Mouse (Mus musculus) hindbrain, embryonic 12.5 days (tissue): ENCODE data around the gene Lsm7. TPM values are rescaled to one million over a fixed set of nuclear protein-coding genes. Genes with fewer than 3 reads are reported as not detected.
"Not testable (repeated sequence)": the region's sequence is repeated elsewhere in the genome, so short reads cannot be mapped to it uniquely, and the experiment has no call there.

Experiments
- ATAC-seq: fragments of 200-750 bp; cut with Nextera tagmentation; 2 replicates; pipeline ENCODE4 v1.8.0; 2017; ENCODE audit warnings: moderate TSS enrichment; ENCODE audit not compliant: low FRiP score
- H3K27ac ChIP-seq: fragments of 300-500 bp; sonication (generic); 2 replicates; pipeline ENCODE4 v1.5.1; 2016; ENCODE audit warnings: mild to moderate bottlenecking
- H3K27me3 ChIP-seq: fragments of 300-500 bp; sonication (generic); 2 replicates; pipeline ENCODE4 v1.6.1; 2016; ENCODE audit warnings: mild to moderate bottlenecking
- H3K36me3 ChIP-seq: fragments of 300-500 bp; sonication (generic); 2 replicates; pipeline ENCODE4 v1.6.1; 2016; ENCODE audit warnings: mild to moderate bottlenecking
- H3K4me1 ChIP-seq: fragments of 300-500 bp; sonication (generic); 2 replicates; pipeline ENCODE4 v1.6.1; 2016
- H3K4me2 ChIP-seq: fragments of 300-500 bp; sonication (generic); replicated peaks from 2 replicates; pipeline ENCODE4 v1.6.1; 2016; ENCODE audit warnings: mild to moderate bottlenecking
- H3K4me3 ChIP-seq: fragments of 300-500 bp; sonication (generic); 2 replicates; pipeline ENCODE4 v1.5.1; 2016; ENCODE audit warnings: mild to moderate bottlenecking
- H3K9ac ChIP-seq: fragments of 300-500 bp; sonication (generic); 2 replicates; pipeline ENCODE4 v1.6.1; 2016; ENCODE audit warnings: mild to moderate bottlenecking, moderate library complexity
- H3K9me3 ChIP-seq: fragments of 300-500 bp; sonication (generic); replicated peaks from 2 replicates; pipeline ENCODE4 v1.6.1; 2016; ENCODE audit warnings: mild to moderate bottlenecking
- WGBS: fragments of 180-500 bp; shearing (Covaris S2); methylation state at CpG from one replicate; pipeline ENCODE4 v1.1.7; 2016; 5-methylcytosine and 5-hydroxymethylcytosine counted together
- polyA plus RNA-seq: library from polyadenylated mRNA; unstranded; fragments of >200 nt; fragmentation: Nextera tagmentation; extraction: Ambion mirVana; gene quantifications from 2 replicates; pipeline ENCODE4 v1.2.1, GENCODE M21; 2016

The Lsm7 gene
- polyA plus RNA-seq, 1 experiment from 2014 or later: 250 TPM

DNA sequence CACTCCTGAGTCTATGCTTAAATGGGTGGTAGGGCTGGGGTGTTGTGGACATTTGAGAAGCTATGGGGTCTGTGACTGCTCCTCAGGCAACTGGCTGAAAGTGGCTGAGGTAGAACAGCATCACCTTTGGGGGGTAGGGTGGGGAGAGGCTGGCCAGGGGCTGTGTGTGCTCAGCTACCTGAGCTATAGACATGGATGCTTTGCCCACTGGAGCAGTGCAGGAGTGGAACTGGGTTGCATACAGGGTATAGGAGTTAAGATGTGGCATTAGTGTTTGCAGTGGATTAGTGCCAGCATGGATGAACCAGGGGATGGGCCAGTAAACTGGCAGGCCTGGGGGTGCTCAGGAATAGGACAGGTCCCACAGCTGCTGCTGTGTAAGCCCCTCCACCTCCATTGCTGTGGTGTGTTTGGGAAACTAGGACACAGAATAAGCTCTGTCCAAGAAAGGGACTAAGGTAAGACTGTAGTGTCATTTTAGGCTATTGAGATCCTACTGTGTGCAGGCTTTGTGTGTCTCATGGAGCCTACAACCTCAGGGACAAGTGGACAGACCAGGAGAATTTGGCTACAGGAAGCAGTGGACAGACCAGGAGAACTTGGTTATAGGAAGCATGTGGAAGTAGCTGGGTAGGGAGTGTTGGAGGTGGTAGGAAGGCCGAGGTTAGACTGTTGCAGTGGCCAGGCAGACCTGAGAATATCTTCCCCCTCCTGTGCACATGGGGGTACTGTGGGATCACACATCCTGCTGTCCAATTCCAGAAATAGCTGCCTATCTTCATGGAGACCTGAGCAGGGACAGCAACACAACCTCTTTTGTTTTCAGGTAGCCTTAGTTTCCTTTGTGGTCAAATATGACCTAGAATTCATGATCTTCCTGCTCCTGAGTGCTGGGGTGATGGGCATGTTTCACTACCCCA is 25.4 kb downstream of the Lsm7 start:
- H3K27me3 ChIP-seq: peaks cover 17% of the 10 kb centered on the region
- no peak overlapping the region for H3K4me3 ChIP-seq
- H3K36me3 ChIP-seq: peaks cover 22% of the 10 kb centered on the region
- H3K4me1 ChIP-seq: peaks cover 40% of the 10 kb centered on the region
- no peak overlapping the region for H3K27ac ChIP-seq
- H3K4me2 ChIP-seq: no peak overlapping the region
- no peaks in the 10 kb centered on the region for H3K9me3 ChIP-seq
- no peak for ATAC-seq
- 65% methylated on average over 1 of the region's 1 CpGs for WGBS
- H3K9ac ChIP-seq: no peak overlapping the region

DNA sequence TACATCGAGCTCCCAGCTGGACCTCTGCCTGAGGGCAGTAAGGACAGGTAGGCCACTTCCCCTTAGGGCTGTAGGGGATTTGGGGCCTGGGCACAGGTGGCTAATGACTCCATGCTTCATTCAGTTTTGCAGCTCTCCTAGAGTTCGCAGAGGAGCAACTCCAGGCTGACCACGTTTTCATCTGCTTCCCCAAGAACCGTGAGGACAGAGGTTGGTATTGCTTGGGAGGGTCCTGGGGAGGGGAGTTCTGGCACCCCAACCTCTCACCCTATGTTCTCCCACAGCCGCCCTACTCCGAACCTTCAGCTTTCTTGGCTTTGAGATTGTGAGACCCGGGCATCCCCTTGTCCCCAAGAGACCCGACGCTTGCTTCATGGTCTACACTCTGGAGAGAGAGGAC is 26.4 kb downstream of the Lsm7 start:
- H3K27me3 ChIP-seq, H3K4me3 ChIP-seq, H3K9me3 ChIP-seq, ATAC-seq, H3K27ac ChIP-seq: not testable (repeated sequence)
- Histone ChIP-seq H3K4me2 (peak overlapping the region; percentile 87), H3K36me3 (peaks cover 22% of the 10 kb centered on the region), H3K4me1 (peaks cover 40% of the 10 kb centered on the region), H3K9ac (peak overlapping the region; percentile 92; the same call in 1 of the 2 replicates)
- 88% methylated on average over 8 of the region's 9 CpGs for WGBS

DNA sequence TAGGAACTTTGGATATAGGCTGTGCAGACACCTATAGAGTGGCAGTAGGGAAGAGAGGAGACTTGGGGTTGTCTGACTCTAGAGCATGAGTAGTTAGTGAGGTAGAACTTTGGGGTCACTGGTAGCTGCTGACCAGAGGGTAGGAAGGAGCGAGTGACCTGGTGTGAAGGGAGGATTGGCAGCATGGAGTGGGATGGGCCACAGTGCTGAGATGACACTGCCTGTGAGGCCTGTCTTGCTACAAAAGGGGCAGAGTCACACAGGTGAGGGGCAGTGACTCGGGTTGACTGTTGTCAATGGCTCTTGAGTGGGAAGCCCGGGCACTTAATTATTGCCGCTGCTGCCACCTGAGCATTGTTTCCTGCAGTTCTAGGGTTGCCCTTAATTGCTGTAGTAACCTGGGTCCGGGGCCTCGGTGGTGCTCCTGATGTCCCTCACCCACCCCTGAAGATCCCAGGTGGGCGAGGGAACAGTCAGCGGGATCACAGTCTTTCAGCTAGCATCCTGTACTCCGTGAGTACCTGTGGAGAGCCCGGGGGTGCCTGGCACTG is 27.1 kb downstream of the Lsm7 start:
- peak overlapping the region; percentile 87 for H3K4me2 ChIP-seq
- H3K4me3 ChIP-seq: peak overlapping the region; percentile 86
- no peak for ATAC-seq
- H3K36me3 ChIP-seq: peaks cover 22% of the 10 kb centered on the region
- H3K9ac ChIP-seq: peak overlapping the region; percentile 92
- H3K4me1 ChIP-seq: peaks cover 40% of the 10 kb centered on the region
- H3K9me3 ChIP-seq: no peaks in the 10 kb centered on the region
- no peak overlapping the region for H3K27ac ChIP-seq
- WGBS: 85% methylated on average over 10 of the region's 10 CpGs
- H3K27me3 ChIP-seq: peaks cover under 1% of the 10 kb centered on the region; the same call in 1 of the 2 replicates

DNA sequence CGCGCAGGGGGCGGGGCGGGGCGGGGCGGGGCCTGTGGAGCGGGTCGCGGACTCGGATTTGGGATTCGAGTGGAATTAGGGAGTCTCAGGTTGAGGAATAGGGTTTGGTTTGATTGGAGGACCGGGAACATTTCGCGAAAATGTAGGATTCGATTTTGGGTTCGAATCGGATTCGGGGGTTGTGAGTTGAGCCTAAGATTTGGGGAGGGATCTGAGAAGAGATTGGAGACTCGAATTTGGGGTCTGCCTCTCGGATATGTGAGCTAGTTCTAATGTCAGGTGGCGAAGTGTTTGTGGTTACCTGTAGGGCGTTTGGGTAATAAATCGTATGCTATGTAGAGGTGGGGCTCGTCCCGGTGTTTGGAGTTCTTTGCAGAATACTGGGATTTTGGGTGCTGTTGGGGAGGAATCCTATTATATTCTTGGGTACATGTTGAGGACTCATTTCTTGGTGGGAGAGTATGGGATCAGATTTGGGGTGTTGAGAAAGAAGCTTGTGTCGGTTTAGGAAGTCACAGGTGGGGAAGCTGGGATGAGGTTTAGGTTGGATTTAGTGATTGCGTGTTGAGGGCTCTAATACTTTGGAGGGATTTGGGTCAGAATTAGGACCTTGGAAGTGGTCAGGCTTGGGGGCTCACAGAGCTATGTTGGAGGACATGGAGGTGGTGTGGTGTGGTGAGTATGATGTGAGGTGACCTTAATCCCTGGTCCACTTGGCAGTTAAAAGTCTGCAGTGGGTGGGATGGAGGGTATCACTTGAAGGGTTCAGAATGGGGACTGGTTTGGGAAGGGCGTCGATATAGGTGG is 27.7 kb downstream of the Lsm7 start:
- 9% methylated on average over 28 of the region's 29 CpGs for WGBS
- H3K36me3 ChIP-seq: peaks cover 22% of the 10 kb centered on the region
- peak overlapping the region; percentile 86 for H3K4me3 ChIP-seq
- no peaks in the 10 kb centered on the region for H3K27me3 ChIP-seq
- ATAC-seq: no peak
- H3K4me1 ChIP-seq: peaks cover 37% of the 10 kb centered on the region
- peak overlapping the region; percentile 92 for H3K9ac ChIP-seq
- peak overlapping the region; percentile 87 for H3K4me2 ChIP-seq
- H3K27ac ChIP-seq: peak overlapping the region; percentile 91
- H3K9me3 ChIP-seq: no peaks in the 10 kb centered on the region

GRCm38 (mm10) chr10:80826151-80827062 is 28.6 kb downstream of the Lsm7 start, which contains the start of gene Oaz1:
Oaz1 (plus strand) TSS chr10:80826656.
- no peaks in the 10 kb centered on the region for H3K9me3 ChIP-seq
- under 1% methylated on average over 81 of the region's 82 CpGs for WGBS
- peak within 1 kb of the TSS; percentile 87 for H3K4me2 ChIP-seq
- H3K4me3 ChIP-seq: peak within 1 kb of the TSS; percentile 86
- peaks cover 22% of the 10 kb centered on the region for H3K36me3 ChIP-seq
- H3K9ac ChIP-seq: peak within 1 kb of the TSS; percentile 92
- peak; percentile 98 for ATAC-seq
- peaks cover 37% of the 10 kb centered on the region for H3K4me1 ChIP-seq
- no peaks in the 10 kb centered on the region for H3K27me3 ChIP-seq
- peak within 1 kb of the TSS; percentile 91 for H3K27ac ChIP-seq

DNA sequence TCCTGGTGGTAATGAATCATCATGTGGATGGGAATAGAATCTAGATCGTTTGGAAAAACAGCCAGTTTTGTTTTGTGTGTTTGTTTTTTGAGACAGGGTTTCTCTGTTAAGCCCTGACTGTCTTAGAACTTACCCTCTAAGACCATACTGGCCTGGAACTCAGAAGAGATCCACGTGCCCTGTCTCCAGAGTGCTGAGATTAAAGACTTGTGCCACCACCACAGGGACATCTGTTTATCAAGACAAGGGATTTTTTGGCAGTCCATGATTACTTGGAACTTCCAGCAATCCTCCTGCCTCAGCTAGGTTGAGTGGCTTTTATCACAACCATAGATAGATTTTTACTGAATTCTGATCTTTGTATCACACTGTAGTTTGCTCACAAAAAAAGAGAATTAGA is 30.2 kb downstream of the Lsm7 start:
- H3K4me2 ChIP-seq: no peak overlapping the region
- no peak overlapping the region for H3K9ac ChIP-seq
- H3K4me3 ChIP-seq: no peak overlapping the region
- no peaks in the 10 kb centered on the region for H3K27me3 ChIP-seq
- whole genome bisulfite sequencing: 81% methylated on average over 2 of the region's 2 CpGs
- H3K36me3 ChIP-seq: peaks cover 11% of the 10 kb centered on the region
- H3K4me1 ChIP-seq: peaks cover 22% of the 10 kb centered on the region
- ATAC-seq: no peak
- no peak overlapping the region for H3K27ac ChIP-seq
- H3K9me3 ChIP-seq: no peaks in the 10 kb centered on the region

GRCm38 (mm10) chr10:80823847-80824643 is 31.0 kb downstream of the Lsm7 start:
- H3K27ac ChIP-seq: no peak overlapping the region
- no peak overlapping the region for H3K9ac ChIP-seq
- 64% methylated on average over 8 of the region's 8 CpGs for whole genome bisulfite sequencing
- H3K36me3 ChIP-seq: peaks cover 4% of the 10 kb centered on the region
- H3K4me2 ChIP-seq: no peak overlapping the region
- no peak overlapping the region for H3K4me3 ChIP-seq
- H3K4me1 ChIP-seq: peaks cover 15% of the 10 kb centered on the region
- no peaks in the 10 kb centered on the region for H3K9me3 ChIP-seq
- no peaks in the 10 kb centered on the region for H3K27me3 ChIP-seq
- no peak for ATAC-seq

GRCm38 (mm10) chr10:80823316-80823715 is 31.7 kb downstream of the Lsm7 start:
- Histone ChIP-seq H3K4me2 (no peak overlapping the region), H3K9ac (no peak overlapping the region), H3K4me1 (peaks cover 11% of the 10 kb centered on the region), H3K27me3 (no peaks in the 10 kb centered on the region), H3K36me3 (no peaks in the 10 kb centered on the region), H3K9me3 (no peaks in the 10 kb centered on the region), H3K4me3 (no peak overlapping the region), H3K27ac (no peak overlapping the region)
- ATAC-seq: no peak
- 97% methylated on average over 1 of the region's 1 CpGs for WGBS

- no peaks in the 10 kb centered on the region for H3K9me3 ChIP-seq
- ATAC-seq: no peak
- H3K4me1 ChIP-seq: peaks cover 4% of the 10 kb centered on the region
- H3K4me3 ChIP-seq: no peak overlapping the region
- H3K4me2 ChIP-seq: no peak overlapping the region
- H3K27me3 ChIP-seq: no peaks in the 10 kb centered on the region
- H3K27ac ChIP-seq: no peak overlapping the region
- no peak overlapping the region for H3K9ac ChIP-seq
- WGBS: 81% methylated on average over 5 of the region's 5 CpGs
- no peaks in the 10 kb centered on the region for H3K36me3 ChIP-seq
Observed at GRCm38 (mm10) chr10:80822528-80822927, 32.5 kb downstream of the Lsm7 start.

- no peak overlapping the region for H3K4me3 ChIP-seq
- no peak for ATAC-seq
- H3K9ac ChIP-seq: no peak overlapping the region
- no peaks in the 10 kb centered on the region for H3K27me3 ChIP-seq
- H3K9me3 ChIP-seq: no peaks in the 10 kb centered on the region
- H3K36me3 ChIP-seq: no peaks in the 10 kb centered on the region
- 41% methylated on average over 2 of the region's 2 CpGs for WGBS
- H3K4me1 ChIP-seq: 0 out of 2 replicates have a peak, but pooled peaks cover 2% of the 10 kb centered on the region
- no peak overlapping the region for H3K27ac ChIP-seq
- no peak overlapping the region for H3K4me2 ChIP-seq
Observed at GRCm38 (mm10) chr10:80821991-80822390, 33.0 kb downstream of the Lsm7 start.

GRCm38 (mm10) chr10:80819406-80819805 is 35.6 kb downstream of the Lsm7 start:
- Histone ChIP-seq H3K9ac (no peak overlapping the region), H3K36me3 (no peaks in the 10 kb centered on the region), H3K9me3 (no peaks in the 10 kb centered on the region), H3K27me3 (no peaks in the 10 kb centered on the region), H3K4me2 (no peak overlapping the region), H3K4me1 (no peaks in the 10 kb centered on the region), H3K27ac (no peak overlapping the region), H3K4me3 (no peak overlapping the region)
- no peak for ATAC-seq
- WGBS: 49% methylated on average over 3 of the region's 3 CpGs
